Mouse (Mus musculus): ENCODE measurements around the gene Fkbp10. TPM values are rescaled to one million over a fixed set of nuclear protein-coding genes. Genes with fewer than 3 reads are reported as not detected.

Fkbp10 gene
- polyA plus RNA-seq, 1 experiment from 2014 or later = 139 TPM

GRCm38 (mm10) chr11:100386586-100386985, 28.9 kb upstream of the Fkbp10 start:
- Histone ChIP-seq H3K9me3 (replicated peaks) (no peaks in the 10 kb centered on the region), H3K27me3 (no peaks in the 10 kb centered on the region), H3K9ac (no peak overlapping the region), H3K27ac (peak overlapping the region; percentile 89), H3K4me3 (replicated peaks) (no peak overlapping the region), H3K4me2 (no peak overlapping the region), H3K4me1 (peaks cover 63% of the 10 kb centered on the region), H3K36me3 (peaks cover 46% of the 10 kb centered on the region)
- ATAC-seq (replicated peaks; ENCODE audit: low FRiP score) = peak; percentile 55
- 45% methylated on average over 5 of the region's 5 CpGs for WGBS

- peak overlapping the region; percentile 29; the same call in 1 of the 2 replicates for H3K4me2 ChIP-seq
- no peaks in the 10 kb centered on the region for H3K9me3 ChIP-seq (replicated peaks)
- no peak overlapping the region for H3K9ac ChIP-seq
- 89% methylated on average over 6 of the region's 6 CpGs for WGBS
- peaks cover 41% of the 10 kb centered on the region for H3K36me3 ChIP-seq
- peaks cover 68% of the 10 kb centered on the region for H3K4me1 ChIP-seq
- H3K27me3 ChIP-seq = no peaks in the 10 kb centered on the region
- no peak overlapping the region for H3K4me3 ChIP-seq (replicated peaks)
- ATAC-seq (replicated peaks; ENCODE audit: low FRiP score) = no peak
- H3K27ac ChIP-seq = peak overlapping the region; percentile 89
Observed at GRCm38 (mm10) chr11:100387111-100387510, 28.4 kb upstream of the Fkbp10 start.

GRCm38 (mm10) chr11:100387589-100388375, 27.7 kb upstream of the Fkbp10 start:
- 28% methylated on average over 14 of the region's 14 CpGs for WGBS
- no peak overlapping the region for H3K4me3 ChIP-seq (replicated peaks)
- H3K27ac ChIP-seq = peak overlapping the region; percentile 89
- peaks cover 34% of the 10 kb centered on the region for H3K36me3 ChIP-seq
- H3K9ac ChIP-seq = no peak overlapping the region
- peak overlapping the region; percentile 29 for H3K4me2 ChIP-seq
- no peaks in the 10 kb centered on the region for H3K9me3 ChIP-seq (replicated peaks)
- 0 out of 2 replicates have a peak, but pooled peaks have one; percentile 16 for ATAC-seq (replicated peaks; ENCODE audit: low FRiP score)
- H3K27me3 ChIP-seq = no peaks in the 10 kb centered on the region
- H3K4me1 ChIP-seq = peaks cover 75% of the 10 kb centered on the region

GRCm38 (mm10) chr11:100388588-100388987, 26.9 kb upstream of the Fkbp10 start:
- H3K4me3 ChIP-seq (replicated peaks) = no peak overlapping the region
- no peak for ATAC-seq (replicated peaks; ENCODE audit: low FRiP score)
- H3K27me3 ChIP-seq = no peaks in the 10 kb centered on the region
- no peaks in the 10 kb centered on the region for H3K9me3 ChIP-seq (replicated peaks)
- H3K4me1 ChIP-seq = peaks cover 83% of the 10 kb centered on the region
- H3K4me2 ChIP-seq = peak overlapping the region; percentile 29
- peaks cover 26% of the 10 kb centered on the region for H3K36me3 ChIP-seq
- H3K9ac ChIP-seq = no peak overlapping the region
- 64% methylated on average over 6 of the region's 6 CpGs for WGBS
- H3K27ac ChIP-seq = peak overlapping the region; percentile 89

GRCm38 (mm10) chr11:100389931-100390445, 25.5 kb upstream of the Fkbp10 start:
- ATAC-seq (replicated peaks; ENCODE audit: low FRiP score) = peak; percentile 13; the same call in 1 of the 2 replicates
- Histone ChIP-seq H3K27me3 (no peaks in the 10 kb centered on the region), H3K36me3 (peaks cover 13% of the 10 kb centered on the region), H3K27ac (peak overlapping the region; percentile 76), H3K4me2 (peak overlapping the region; percentile 36), H3K9ac (no peak overlapping the region), H3K9me3 (replicated peaks) (no peaks in the 10 kb centered on the region), H3K4me3 (replicated peaks) (0 out of 2 replicates have a peak overlapping the region, but pooled peaks have one; percentile 2), H3K4me1 (peaks cover 97% of the 10 kb centered on the region)
- 39% methylated on average over 8 of the region's 8 CpGs for WGBS

- Histone ChIP-seq H3K27me3 (no peaks in the 10 kb centered on the region), H3K4me1 (peaks cover 100% of the 10 kb centered on the region), H3K4me3 (replicated peaks) (no peak overlapping the region), H3K27ac (peak overlapping the region; percentile 76), H3K9me3 (replicated peaks) (no peaks in the 10 kb centered on the region), H3K4me2 (peak overlapping the region; percentile 36), H3K9ac (no peak overlapping the region), H3K36me3 (peaks cover under 1% of the 10 kb centered on the region; the same call in 1 of the 2 replicates)
- WGBS = 40% methylated on average over 9 of the region's 9 CpGs
- peak; percentile 63 for ATAC-seq (replicated peaks; ENCODE audit: low FRiP score)
Observed at GRCm38 (mm10) chr11:100391081-100391883, 24.2 kb upstream of the Fkbp10 start.

GRCm38 (mm10) chr11:100391884-100392345, 23.6 kb upstream of the Fkbp10 start:
- peak overlapping the region; percentile 36; the same call in 1 of the 2 replicates for H3K4me2 ChIP-seq
- peak overlapping the region; percentile 76 for H3K27ac ChIP-seq
- no peak overlapping the region for H3K4me3 ChIP-seq (replicated peaks)
- 89% methylated on average over 7 of the region's 7 CpGs for WGBS
- no peaks in the 10 kb centered on the region for H3K9me3 ChIP-seq (replicated peaks)
- H3K4me1 ChIP-seq = peaks cover 100% of the 10 kb centered on the region
- no peak for ATAC-seq (replicated peaks; ENCODE audit: low FRiP score)
- no peak overlapping the region for H3K9ac ChIP-seq
- H3K27me3 ChIP-seq = no peaks in the 10 kb centered on the region
- no peaks in the 10 kb centered on the region for H3K36me3 ChIP-seq

- no peak overlapping the region for H3K9ac ChIP-seq
- H3K27ac ChIP-seq = no peak overlapping the region
- peaks cover 94% of the 10 kb centered on the region for H3K4me1 ChIP-seq
- no peaks in the 10 kb centered on the region for H3K36me3 ChIP-seq
- WGBS = 77% methylated on average over 5 of the region's 5 CpGs
- ATAC-seq (replicated peaks; ENCODE audit: low FRiP score) = no peak
- no peaks in the 10 kb centered on the region for H3K9me3 ChIP-seq (replicated peaks)
- no peak overlapping the region for H3K4me2 ChIP-seq
- H3K4me3 ChIP-seq (replicated peaks) = no peak overlapping the region
- no peaks in the 10 kb centered on the region for H3K27me3 ChIP-seq
Observed at GRCm38 (mm10) chr11:100392958-100393357, 22.5 kb upstream of the Fkbp10 start.

- Histone ChIP-seq H3K4me1 (peaks cover 91% of the 10 kb centered on the region), H3K4me2 (no peak overlapping the region), H3K9me3 (replicated peaks) (no peaks in the 10 kb centered on the region), H3K36me3 (no peaks in the 10 kb centered on the region), H3K4me3 (replicated peaks) (no peak overlapping the region), H3K27ac (no peak overlapping the region), H3K27me3 (no peaks in the 10 kb centered on the region), H3K9ac (no peak overlapping the region)
- ATAC-seq (replicated peaks; ENCODE audit: low FRiP score) = no peak
- 48% methylated on average over 7 of the region's 7 CpGs for WGBS
Observed at GRCm38 (mm10) chr11:100393733-100394132, 21.8 kb upstream of the Fkbp10 start.

- Histone ChIP-seq H3K36me3 (no peaks in the 10 kb centered on the region), H3K27ac (peak overlapping the region; percentile 94), H3K9ac (peak overlapping the region; percentile 10; the same call in 1 of the 2 replicates), H3K27me3 (no peaks in the 10 kb centered on the region), H3K4me2 (peak overlapping the region; percentile 70), H3K9me3 (replicated peaks) (no peaks in the 10 kb centered on the region), H3K4me3 (replicated peaks) (peak overlapping the region; percentile 74), H3K4me1 (peaks cover 88% of the 10 kb centered on the region)
- ATAC-seq (replicated peaks; ENCODE audit: low FRiP score) = no peak
- 45% methylated on average over 5 of the region's 5 CpGs for WGBS
Observed at GRCm38 (mm10) chr11:100394353-100395074, 21.0 kb upstream of the Fkbp10 start.

- Histone ChIP-seq H3K9ac (peak overlapping the region; percentile 10; the same call in 1 of the 2 replicates), H3K27me3 (no peaks in the 10 kb centered on the region), H3K27ac (peak overlapping the region; percentile 94), H3K4me2 (peak overlapping the region; percentile 70), H3K4me1 (peaks cover 82% of the 10 kb centered on the region), H3K36me3 (no peaks in the 10 kb centered on the region), H3K4me3 (replicated peaks) (peak overlapping the region; percentile 74), H3K9me3 (replicated peaks) (no peaks in the 10 kb centered on the region)
- WGBS = 7% methylated on average over 11 of the region's 11 CpGs
- ATAC-seq (replicated peaks; ENCODE audit: low FRiP score) = peak; percentile 4; the same call in 1 of the 2 replicates
Observed at GRCm38 (mm10) chr11:100395200-100395599, 20.3 kb upstream of the Fkbp10 start.

Data from kidney, embryonic 15.5 days (tissue).